Mouse (Mus musculus) small intestine, adult 2 months (tissue): Measurements from ENCODE around the gene Plin2.

Source experiments
- CTCF ChIP-seq: fragments of 200-500 bp; IDR thresholded peaks from 2 replicates; pipeline ENCODE4 v1.5.1; 2012; ENCODE audit warnings: low read depth, mild to moderate bottlenecking, control low read depth, inconsistent platforms, low read length, moderate library complexity, mixed read lengths; ENCODE audit not compliant: insufficient replicate concordance, insufficient read length; ENCODE audit errors: extremely low read depth
- POLR2A ChIP-seq: fragments of 200-500 bp; IDR thresholded peaks from 2 replicates; pipeline ENCODE4 v1.6.1; 2012; ENCODE audit warnings: low read depth, mild to moderate bottlenecking, control low read depth, inconsistent platforms, low read length, moderate library complexity

GRCm38 (mm10) chr4:86690768-86691167 lies 20.9 kb upstream of the Plin2 start:
- TF ChIP-seq POLR2A (no peak), CTCF (no peak)
